Mouse (Mus musculus): ENCODE data around the gene Tmed10. TPM values are rescaled to one million over a fixed set of nuclear protein-coding genes. Genes with fewer than 3 reads are reported as not detected.
A peak's percentile ranks its signal among the peaks of the same experiment; 100 is the strongest.

The Tmed10 gene
- total and polyA plus RNA-seq, 3 experiments, result 60.0 to 211 (median 70.2) TPM

- Histone ChIP-seq H3K36me3 (replicated peaks in 1 of 2; ENCODE audit: control insufficient read depth in 1 of 2, insufficient read depth in 1 of 2, low read length in 1 of 2) (peaks cover 51 to 83% of the 10 kb centered on the region in 2 experiments), H3K27ac (ENCODE audit: insufficient read depth, low read depth) (no peak overlapping the region), H3K79me2 (replicated peaks; ENCODE audit: control insufficient read depth, extremely low read depth, insufficient read depth, poor library complexity, severe bottlenecking) (peaks cover 18% of the 10 kb centered on the region), H3K4me1 (ENCODE audit: control insufficient read depth in 1 of 2, insufficient read depth in 2 of 2) (peaks cover 3 to 32% of the 10 kb centered on the region in 2 experiments), H3K4me3 (replicated peaks in 1 of 3; ENCODE audit: low read depth in 2 of 3, low read length in 2 of 3, poor library complexity in 1 of 3) (no peak overlapping the region), H3K27me3 (replicated peaks) (no peaks in the 10 kb centered on the region), H3K4me2 (ENCODE audit: insufficient read depth, low read depth, poor library complexity, severe bottlenecking) (no peak overlapping the region), H3K9ac (ENCODE audit: insufficient read depth, low read depth) (no peak overlapping the region), H3K9me3 (replicated peaks; ENCODE audit: low read length) (no peaks in the 10 kb centered on the region)
- in situ Hi-C loops (cut with MboI; ENCODE audit: low pct_ligation_motif_present, low pct_unique_long_range_greater_than_20kb, low sequenced_read_pairs), result loop anchor here (5.0 kb wide), 1 partner anchor 140 kb away; no protein-coding TSS in a partner anchor
- dilution Hi-C loops (cut with MboI; ENCODE audit: extremely low pct_ligation_motif_present, extremely low pct_unique_long_range_greater_than_20kb, low sequenced_read_pairs), result no loop called here
- DNase-seq (ENCODE audit: extremely low read depth), result no peak
- TF ChIP-seq MAZ (IDR thresholded peaks at IDR 0.05; ENCODE audit: low read depth, low read length), result no peak
Observed at GRCm38 (mm10) chr12:85347196-85347595, 27.5 kb downstream of the Tmed10 start.

GRCm38 (mm10) chr12:85346374-85346773 is 28.3 kb downstream of the Tmed10 start:
- peaks cover 0 to 25% of the 10 kb centered on the region in 2 experiments; a peak in 2 of 4 replicates for H3K4me1 ChIP-seq (ENCODE audit: control insufficient read depth in 1 of 2, insufficient read depth in 2 of 2)
- dilution Hi-C loops (cut with MboI; ENCODE audit: extremely low pct_ligation_motif_present, extremely low pct_unique_long_range_greater_than_20kb, low sequenced_read_pairs), result no loop called here
- no peak overlapping the region for H3K4me3 ChIP-seq (replicated peaks in 1 of 3; ENCODE audit: low read depth in 2 of 3, low read length in 2 of 3, poor library complexity in 1 of 3)

DNA sequence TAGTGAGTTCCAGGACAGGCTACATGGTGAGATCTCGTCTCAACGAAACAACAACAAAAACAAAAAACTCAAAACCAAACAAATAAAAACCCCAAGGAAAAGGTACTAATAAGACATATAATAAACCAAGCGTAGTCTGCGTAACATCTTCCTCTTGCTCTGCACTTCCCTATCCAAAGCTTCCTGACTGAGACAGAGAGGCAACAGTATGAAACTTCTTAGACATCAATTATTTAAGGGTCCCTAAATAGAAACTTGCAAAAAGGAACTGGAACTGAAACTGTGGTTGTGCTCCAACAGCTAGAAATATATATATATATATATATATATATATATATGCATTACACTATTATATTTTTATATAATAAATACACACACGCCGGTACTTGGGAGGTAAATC is 29.1 kb downstream of the Tmed10 start:
- H3K4me1 ChIP-seq (ENCODE audit: control insufficient read depth in 1 of 2, insufficient read depth in 2 of 2), result peaks cover 2 to 29% of the 10 kb centered on the region in 2 experiments; a peak in 3 of 4 replicates
- DNase-seq (ENCODE audit: extremely low read depth), result no peak
- no peak overlapping the region for H3K4me3 ChIP-seq (replicated peaks in 1 of 3; ENCODE audit: low read depth in 2 of 3, low read length in 2 of 3, poor library complexity in 1 of 3)
- H3K4me2 ChIP-seq (ENCODE audit: insufficient read depth, low read depth, poor library complexity, severe bottlenecking), result no peak overlapping the region
- in situ Hi-C loops (cut with MboI; ENCODE audit: low pct_ligation_motif_present, low pct_unique_long_range_greater_than_20kb, low sequenced_read_pairs), result loop anchor here (5.0 kb wide), 1 partner anchor 142 kb away; no protein-coding TSS in a partner anchor
- H3K27me3 ChIP-seq (replicated peaks), result no peaks in the 10 kb centered on the region
- no peaks in the 10 kb centered on the region for H3K9me3 ChIP-seq (replicated peaks; ENCODE audit: low read length)
- TF ChIP-seq NRF1 (IDR thresholded peaks at IDR 0.05; ENCODE audit: low read depth, low read length) (no peak), JUN (IDR thresholded peaks at IDR 0.05; ENCODE audit: insufficient read depth, low read depth, low read length) (no peak), CTCF (conservative IDR thresholded peaks at IDR 0.05 in 1 of 2, IDR thresholded peaks at IDR 0.05 in 1 of 2; ENCODE audit: low read depth in 2 of 2, low read length in 2 of 2) (no peak), CHD2 (IDR thresholded peaks at IDR 0.05; ENCODE audit: low read length) (no peak), USF1 (IDR thresholded peaks at IDR 0.05; ENCODE audit: low read depth, low read length) (no peak), RCOR1 (conservative IDR thresholded peaks at IDR 0.05; ENCODE audit: low read depth, low read length) (no peak), JUND (conservative IDR thresholded peaks at IDR 0.05; ENCODE audit: low read depth, low read length) (no peak), GABPA (IDR thresholded peaks at IDR 0.05; ENCODE audit: insufficient replicate concordance, low read depth, low read length) (no peak), BHLHE40 (IDR thresholded peaks at IDR 0.05; ENCODE audit: low read depth, low read length) (no peak), KAT2A (IDR thresholded peaks at IDR 0.05; ENCODE audit: insufficient replicate concordance, low read length) (no peak), POLR2A (IDR thresholded peaks at IDR 0.05; ENCODE audit: low read depth, low read length) (no peak), POLR2AphosphoS2 (IDR thresholded peaks at IDR 0.05; ENCODE audit: low read depth, low read length) (no peak), PAX5 (IDR thresholded peaks at IDR 0.05; ENCODE audit: low read length) (no peak)
- peaks cover 13% of the 10 kb centered on the region for H3K79me2 ChIP-seq (replicated peaks; ENCODE audit: control insufficient read depth, extremely low read depth, insufficient read depth, poor library complexity, severe bottlenecking)
- no peak overlapping the region for H3K27ac ChIP-seq (ENCODE audit: insufficient read depth, low read depth)
- H3K36me3 ChIP-seq (replicated peaks in 1 of 2; ENCODE audit: control insufficient read depth in 1 of 2, insufficient read depth in 1 of 2, low read length in 1 of 2), result peaks cover 45 to 82% of the 10 kb centered on the region in 2 experiments
- dilution Hi-C loops (cut with MboI; ENCODE audit: extremely low pct_ligation_motif_present, extremely low pct_unique_long_range_greater_than_20kb, low sequenced_read_pairs), result no loop called here
- H3K9ac ChIP-seq (ENCODE audit: insufficient read depth, low read depth), result no peak overlapping the region

More at GRCm38 (mm10) chr12:85346374-85346773, 28.3 kb downstream of the Tmed10 start:
- in situ Hi-C loops (cut with MboI; ENCODE audit: low pct_ligation_motif_present, low pct_unique_long_range_greater_than_20kb, low sequenced_read_pairs), result loop anchor here (5.0 kb wide), 1 partner anchor 141 kb away; no protein-coding TSS in a partner anchor
- no peaks in the 10 kb centered on the region for H3K27me3 ChIP-seq (replicated peaks)
- peaks cover 13% of the 10 kb centered on the region for H3K79me2 ChIP-seq (replicated peaks; ENCODE audit: control insufficient read depth, extremely low read depth, insufficient read depth, poor library complexity, severe bottlenecking)
- H3K36me3 ChIP-seq (replicated peaks in 1 of 2; ENCODE audit: control insufficient read depth in 1 of 2, insufficient read depth in 1 of 2, low read length in 1 of 2), result peaks cover 49 to 86% of the 10 kb centered on the region in 2 experiments
- peak; percentile 63 for DNase-seq (ENCODE audit: extremely low read depth)
- no peak overlapping the region for H3K27ac ChIP-seq (ENCODE audit: insufficient read depth, low read depth)
- no peak for TF ChIP-seq USF1 (IDR thresholded peaks at IDR 0.05; ENCODE audit: low read depth, low read length)
- peak; percentile 36 to 78 for TF ChIP-seq CTCF (conservative IDR thresholded peaks at IDR 0.05 in 1 of 2, IDR thresholded peaks at IDR 0.05 in 1 of 2; ENCODE audit: low read depth in 2 of 2, low read length in 2 of 2)
- peak; percentile 71 for TF ChIP-seq RAD21 (IDR thresholded peaks at IDR 0.05; ENCODE audit: low read depth, low read length)
- TF ChIP-seq SMC3 (IDR thresholded peaks at IDR 0.05; ENCODE audit: low read depth, low read length), result peak; percentile 57
- no peak overlapping the region for H3K9ac ChIP-seq (ENCODE audit: insufficient read depth, low read depth)
- no peak overlapping the region for H3K4me2 ChIP-seq (ENCODE audit: insufficient read depth, low read depth, poor library complexity, severe bottlenecking)
- H3K9me3 ChIP-seq (replicated peaks; ENCODE audit: low read length), result no peaks in the 10 kb centered on the region

Data from CH12.LX (cell line).